Mouse (Mus musculus): ENCODE measurements at regions not wholly inside any gene's neighbourhood (a gene's known extent, or its start where the extent isn't known, plus 50 kb on each side); places are given as distances from the start of the nearest gene placed in this dataset.

DNA sequence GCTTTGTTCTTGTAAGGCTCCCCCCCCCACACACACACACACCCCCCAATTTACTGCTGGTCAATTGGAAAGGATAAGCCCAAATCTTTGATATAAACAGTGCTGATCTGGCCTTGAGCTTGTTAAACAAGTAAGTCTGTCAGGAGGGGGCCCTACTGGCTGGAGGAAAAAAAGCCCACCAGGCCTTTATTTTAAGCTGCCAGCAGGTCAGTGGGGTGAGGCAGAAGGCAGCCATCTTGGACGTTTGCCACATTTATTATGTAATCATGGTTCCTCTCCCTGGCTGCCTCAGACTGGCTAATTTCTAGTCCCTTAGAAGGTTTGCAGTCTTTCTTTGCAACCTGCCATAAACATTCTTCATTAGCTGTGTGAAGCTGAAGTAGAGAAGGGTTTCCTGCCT lies 75.9 kb upstream of the Med14 start:
- TF ChIP-seq ZKSCAN1 (IDR thresholded peaks at IDR 0.05; ENCODE audit: low read depth, low read length) (no peak), CTCF (IDR thresholded peaks at IDR 0.05 in 2 of 3, conservative IDR thresholded peaks at IDR 0.05 in 1 of 3; ENCODE audit: control insufficient read depth in 1 of 3, insufficient read depth in 1 of 3, low read depth in 2 of 3, low read length in 3 of 3, poor library complexity in 1 of 3, severe bottlenecking in 1 of 3) (no peak), GATA1 (IDR thresholded peaks at IDR 0.05; ENCODE audit: low read depth, low read length) (no peak), EP300 (IDR thresholded peaks at IDR 0.05; ENCODE audit: low read depth in 1 of 2, low read length in 2 of 2) (no peak), POLR2A (IDR thresholded peaks at IDR 0.05; ENCODE audit: control insufficient read depth in 1 of 2, insufficient read depth in 1 of 2, low read depth in 1 of 2, low read length in 2 of 2, poor library complexity in 1 of 2) (no peak), TAL1 (IDR thresholded peaks at IDR 0.05; ENCODE audit: low read length) (no peak), USF2 (IDR thresholded peaks at IDR 0.05; ENCODE audit: borderline replicate concordance in 1 of 2, insufficient read depth in 1 of 2, low read depth in 1 of 2, low read length in 2 of 2) (no peak), TCF12 (IDR thresholded peaks at IDR 0.05; ENCODE audit: low read depth, low read length) (no peak)

Measured in MEL (cell line).